Mouse (Mus musculus): ENCODE measurements around the gene Edrf1. TPM values are rescaled to one million over a fixed set of nuclear protein-coding genes. Genes with fewer than 3 reads are reported as not detected.
"Not testable (repeated sequence)": the region's sequence is repeated elsewhere in the genome, so short reads cannot be mapped to it uniquely, and the experiment has no call there.

The Edrf1 gene
- polyA plus RNA-seq, 1 experiment from 2014 or later, result 16.5 TPM

- ATAC-seq (ENCODE audit: low read depth), result no peak
- Histone ChIP-seq H3K9me3 (no peaks in the 10 kb centered on the region), H3K4me3 (no peak overlapping the region), H3K9ac (no peak overlapping the region), H3K27ac (replicated peaks) (no peak overlapping the region), H3K27me3 (no peaks in the 10 kb centered on the region), H3K4me2 (no peak overlapping the region), H3K36me3 (peaks cover 93% of the 10 kb centered on the region), H3K4me1 (replicated peaks) (no peaks in the 10 kb centered on the region)
- 97% methylated on average over 9 of the region's 9 CpGs for WGBS
Measured at GRCm38 (mm10) chr7:133669946-133670345, 32.6 kb downstream of the Edrf1 start.

- no peaks in the 10 kb centered on the region for H3K4me1 ChIP-seq (replicated peaks)
- ATAC-seq (ENCODE audit: low read depth), result no peak
- no peak overlapping the region for H3K4me3 ChIP-seq
- H3K9me3 ChIP-seq, result no peaks in the 10 kb centered on the region
- H3K27ac ChIP-seq (replicated peaks), result no peak overlapping the region
- no peak overlapping the region for H3K9ac ChIP-seq
- H3K27me3 ChIP-seq, result no peaks in the 10 kb centered on the region
- peaks cover 92% of the 10 kb centered on the region for H3K36me3 ChIP-seq
- 96% methylated on average over 3 of the region's 3 CpGs for WGBS
- no peak overlapping the region for H3K4me2 ChIP-seq
Measured at GRCm38 (mm10) chr7:133670846-133671245, 33.5 kb downstream of the Edrf1 start.

- WGBS, result 66% methylated on average over 9 of the region's 9 CpGs
- no peak for ATAC-seq (ENCODE audit: low read depth)
- no peaks in the 10 kb centered on the region for H3K27me3 ChIP-seq
- H3K36me3 ChIP-seq, result peaks cover 49% of the 10 kb centered on the region
- H3K9me3 ChIP-seq, result no peaks in the 10 kb centered on the region
- H3K4me2 ChIP-seq, result no peak overlapping the region
- H3K4me3 ChIP-seq, result no peak overlapping the region
- H3K9ac ChIP-seq, result no peak overlapping the region
- no peaks in the 10 kb centered on the region; the same call in 1 of the 2 replicates for H3K4me1 ChIP-seq (replicated peaks)
- H3K27ac ChIP-seq (replicated peaks), result no peak overlapping the region
Measured at GRCm38 (mm10) chr7:133676002-133676401, 38.7 kb downstream of the Edrf1 start.

GRCm38 (mm10) chr7:133678716-133679115 is 41.4 kb downstream of the Edrf1 start:
- Histone ChIP-seq H3K9ac (no peak overlapping the region), H3K4me1 (replicated peaks) (no peaks in the 10 kb centered on the region; the same call in 1 of the 2 replicates), H3K4me2 (no peak overlapping the region), H3K9me3 (no peaks in the 10 kb centered on the region), H3K27me3 (no peaks in the 10 kb centered on the region), H3K4me3 (no peak overlapping the region), H3K36me3 (peaks cover 22% of the 10 kb centered on the region), H3K27ac (replicated peaks) (no peak overlapping the region)
- 88% methylated on average over 8 of the region's 8 CpGs for WGBS
- no peak for ATAC-seq (ENCODE audit: low read depth)

GRCm38 (mm10) chr7:133679439-133679838 is 42.1 kb downstream of the Edrf1 start:
- H3K4me3 ChIP-seq, result no peak overlapping the region
- H3K9me3 ChIP-seq, result no peaks in the 10 kb centered on the region
- ATAC-seq (ENCODE audit: low read depth), result no peak
- H3K27me3 ChIP-seq, result no peaks in the 10 kb centered on the region
- no peak overlapping the region for H3K27ac ChIP-seq (replicated peaks)
- no peak overlapping the region for H3K4me2 ChIP-seq
- H3K36me3 ChIP-seq, result peaks cover 20% of the 10 kb centered on the region
- 71% methylated on average over 4 of the region's 4 CpGs for WGBS
- no peaks in the 10 kb centered on the region; the same call in 1 of the 2 replicates for H3K4me1 ChIP-seq (replicated peaks)
- H3K9ac ChIP-seq, result no peak overlapping the region

GRCm38 (mm10) chr7:133679961-133680360 is 42.6 kb downstream of the Edrf1 start, which contains the start of gene Mmp21:
Gene Mmp21 (minus strand): TSS chr7:133680061.
- no peaks in the 10 kb centered on the region; the same call in 1 of the 2 replicates for H3K4me1 ChIP-seq (replicated peaks)
- H3K27me3 ChIP-seq, result no peaks in the 10 kb centered on the region
- no peaks in the 10 kb centered on the region for H3K9me3 ChIP-seq
- no peak within 1 kb of the TSS for H3K4me2 ChIP-seq
- no peak for ATAC-seq (ENCODE audit: low read depth)
- 82% methylated on average over 3 of the region's 3 CpGs for WGBS
- H3K36me3 ChIP-seq, result peaks cover 22% of the 10 kb centered on the region
- no peak within 1 kb of the TSS for H3K27ac ChIP-seq (replicated peaks)
- no peak within 1 kb of the TSS for H3K4me3 ChIP-seq
- H3K9ac ChIP-seq, result no peak within 1 kb of the TSS

GRCm38 (mm10) chr7:133683626-133684025 is 46.3 kb downstream of the Edrf1 start:
- no peak for ATAC-seq (ENCODE audit: low read depth)
- Histone ChIP-seq H3K4me1 (replicated peaks) (no peaks in the 10 kb centered on the region; the same call in 1 of the 2 replicates), H3K9me3 (peaks cover 9% of the 10 kb centered on the region), H3K9ac (no peak overlapping the region), H3K36me3 (peaks cover 30% of the 10 kb centered on the region), H3K4me3 (no peak overlapping the region), H3K4me2 (no peak overlapping the region), H3K27ac (replicated peaks) (no peak overlapping the region), H3K27me3 (no peaks in the 10 kb centered on the region)
- 86% methylated on average over 5 of the region's 5 CpGs for WGBS

GRCm38 (mm10) chr7:133684110-133684509 is 46.8 kb downstream of the Edrf1 start:
- no peak overlapping the region for H3K4me3 ChIP-seq
- H3K4me1 ChIP-seq (replicated peaks), result no peaks in the 10 kb centered on the region; the same call in 1 of the 2 replicates
- H3K27me3 ChIP-seq, result no peaks in the 10 kb centered on the region
- no peak overlapping the region for H3K4me2 ChIP-seq
- H3K36me3 ChIP-seq, result peaks cover 35% of the 10 kb centered on the region
- no peak overlapping the region for H3K9ac ChIP-seq
- 89% methylated on average over 5 of the region's 5 CpGs for WGBS
- peaks cover 13% of the 10 kb centered on the region for H3K9me3 ChIP-seq
- no peak overlapping the region for H3K27ac ChIP-seq (replicated peaks)
- ATAC-seq (ENCODE audit: low read depth), result no peak

- Histone ChIP-seq H3K9me3 (peaks cover 15% of the 10 kb centered on the region), H3K4me1 (replicated peaks) (no peaks in the 10 kb centered on the region), H3K27ac (replicated peaks) (no peak overlapping the region), H3K4me2 (no peak overlapping the region), H3K36me3 (peaks cover 40% of the 10 kb centered on the region), H3K4me3 (no peak overlapping the region), H3K9ac (no peak overlapping the region), H3K27me3 (no peaks in the 10 kb centered on the region)
- 97% methylated on average over 6 of the region's 6 CpGs for WGBS
- no peak for ATAC-seq (ENCODE audit: low read depth)
Measured at GRCm38 (mm10) chr7:133684701-133685100, 47.4 kb downstream of the Edrf1 start.

- not testable (repeated sequence) for H3K4me2 ChIP-seq; H3K27me3 ChIP-seq; H3K9ac ChIP-seq; H3K27ac ChIP-seq (replicated peaks); H3K4me1 ChIP-seq (replicated peaks); H3K4me3 ChIP-seq; ATAC-seq (ENCODE audit: low read depth)
- Histone ChIP-seq H3K36me3 (peaks cover 50% of the 10 kb centered on the region), H3K9me3 (peaks cover 15% of the 10 kb centered on the region)
Measured at GRCm38 (mm10) chr7:133685644-133686043, 48.3 kb downstream of the Edrf1 start.

GRCm38 (mm10) chr7:133698021-133698709 is 60.8 kb downstream of the Edrf1 start:
- Histone ChIP-seq H3K4me2 (no peak overlapping the region), H3K9ac (no peak overlapping the region), H3K27me3 (no peaks in the 10 kb centered on the region), H3K36me3 (peaks cover 32% of the 10 kb centered on the region), H3K27ac (replicated peaks) (no peak overlapping the region), H3K4me3 (no peak overlapping the region), H3K9me3 (no peaks in the 10 kb centered on the region), H3K4me1 (replicated peaks) (no peaks in the 10 kb centered on the region)
- WGBS, result 92% methylated on average over 12 of the region's 12 CpGs
- ATAC-seq (ENCODE audit: low read depth), result no peak

- ATAC-seq (ENCODE audit: low read depth), result no peak
- WGBS, result 85% methylated on average over 4 of the region's 4 CpGs
Measured at GRCm38 (mm10) chr7:133699885-133700284, 62.5 kb downstream of the Edrf1 start.

GRCm38 (mm10) chr7:133701366-133701765 is 64.0 kb downstream of the Edrf1 start:
- Histone ChIP-seq H3K27me3 (no peaks in the 10 kb centered on the region), H3K4me3 (no peak overlapping the region), H3K36me3 (peaks cover 24% of the 10 kb centered on the region), H3K9ac (no peak overlapping the region), H3K4me1 (replicated peaks) (no peaks in the 10 kb centered on the region), H3K9me3 (no peaks in the 10 kb centered on the region), H3K4me2 (no peak overlapping the region), H3K27ac (replicated peaks) (no peak overlapping the region)
- no peak for ATAC-seq (ENCODE audit: low read depth)
- WGBS, result 93% methylated on average over 7 of the region's 7 CpGs

More at GRCm38 (mm10) chr7:133699885-133700284, 62.5 kb downstream of the Edrf1 start:
- no peak overlapping the region for H3K4me2 ChIP-seq
- H3K9ac ChIP-seq, result no peak overlapping the region
- no peaks in the 10 kb centered on the region for H3K4me1 ChIP-seq (replicated peaks)
- no peaks in the 10 kb centered on the region for H3K27me3 ChIP-seq
- H3K36me3 ChIP-seq, result peaks cover 28% of the 10 kb centered on the region
- no peak overlapping the region for H3K4me3 ChIP-seq
- no peaks in the 10 kb centered on the region for H3K9me3 ChIP-seq
- H3K27ac ChIP-seq (replicated peaks), result no peak overlapping the region

Measured in neural tube, embryonic 13.5 days (tissue).